Mouse (Mus musculus) left cerebral cortex, adult 18-20 months (tissue): Measurements from ENCODE around the gene Slc41a1. TPM values are rescaled to one million over a fixed set of nuclear protein-coding genes. Genes with fewer than 3 reads are reported as not detected.
A peak's percentile ranks its signal among the peaks of the same experiment; 100 is the strongest.

Experiments
- DNase-seq, 2 experiments: peaks; one replicate each; pipeline ENCODE4 v3.0.0; 2021 to 2022; ENCODE audit warnings: low spot score in 2 of 2, mixed read lengths in 1 of 2
- total RNA-seq, 2 experiments: library from RNA; stranded (reverse); gene quantifications; 2 replicates each; pipeline ENCODE4 v1.2.3; 2021

Gene Slc41a1
- total RNA-seq, 2 experiments from 2014 or later, result 43.8 to 43.9 TPM

- no peak for DNase-seq
Observed at GRCm38 (mm10) chr1:131824528-131825181, 2.6 kb upstream of the Slc41a1 start.

GRCm38 (mm10) chr1:131827787-131828258 lies 530 bp downstream of the Slc41a1 start:
- DNase-seq, result peak; percentile 87 to 95

GRCm38 (mm10) chr1:131828297-131829126 lies 1.2 kb downstream of the Slc41a1 start:
- peak in 1 of 2 experiments; percentile 37 for DNase-seq

- DNase-seq, result no peak
Observed at GRCm38 (mm10) chr1:131829279-131829678, 2.0 kb downstream of the Slc41a1 start.

- DNase-seq, result no peak
Observed at GRCm38 (mm10) chr1:131830561-131830960, 3.3 kb downstream of the Slc41a1 start.

GRCm38 (mm10) chr1:131830971-131831641 lies 3.8 kb downstream of the Slc41a1 start:
- DNase-seq, result no peak

- no peak for DNase-seq
Observed at GRCm38 (mm10) chr1:131837035-131837434, 9.7 kb downstream of the Slc41a1 start.

GRCm38 (mm10) chr1:131838542-131838941 lies 11.2 kb downstream of the Slc41a1 start:
- DNase-seq, result no peak

GRCm38 (mm10) chr1:131839279-131839678 lies 12.0 kb downstream of the Slc41a1 start:
- DNase-seq, result no peak

- DNase-seq, result no peak
Observed at GRCm38 (mm10) chr1:131842221-131842620, 14.9 kb downstream of the Slc41a1 start.

- no peak for DNase-seq
Observed at GRCm38 (mm10) chr1:131843758-131844157, 16.5 kb downstream of the Slc41a1 start.

- DNase-seq, result no peak
Observed at GRCm38 (mm10) chr1:131844883-131845282, 17.6 kb downstream of the Slc41a1 start.

GRCm38 (mm10) chr1:131846255-131846654 lies 19.0 kb downstream of the Slc41a1 start:
- peak; percentile 64 to 69 for DNase-seq

- no peak for DNase-seq
Observed at GRCm38 (mm10) chr1:131861811-131862210, 34.5 kb downstream of the Slc41a1 start.

GRCm38 (mm10) chr1:131865596-131865995 lies 38.3 kb downstream of the Slc41a1 start:
- no peak for DNase-seq

GRCm38 (mm10) chr1:131866304-131866999 lies 39.2 kb downstream of the Slc41a1 start:
- no peak for DNase-seq

GRCm38 (mm10) chr1:131867093-131867945 lies 40.0 kb downstream of the Slc41a1 start, which contains the start of gene Rab29:
TSS of gene Rab29 (plus strand) at chr1:131867224.
- peak; percentile 88 to 91 for DNase-seq

GRCm38 (mm10) chr1:131867946-131868290 lies 40.6 kb downstream of the Slc41a1 start:
- no peak for DNase-seq

GRCm38 (mm10) chr1:131869561-131869960 lies 42.3 kb downstream of the Slc41a1 start:
- DNase-seq, result no peak

- no peak for DNase-seq
Observed at GRCm38 (mm10) chr1:131872856-131873255, 45.6 kb downstream of the Slc41a1 start.
